In genomic region chr14:33735653-33736052, GRCm38 (mm10) we compare ENCODE assay signal across 18 mouse cellular contexts.
DNase-seq lines count a peak whose midpoint lies in the region; ATAC-seq and TF ChIP-seq lines count a peak whose summit lies in the region.
"Had no signal": no experiment of that assay in that cellular context is flagged by ENCODE, and none has a peak within 500 bp of the region (broad histone marks: within the 10 kb centered on the region; RNA-seq: fewer than 3 reads in every experiment).

No protein-coding gene starts in this region.

- no peak overlapping the region for H3K27ac ChIP-seq in forebrain, postnatal 0 days (ENCODE audit: low read depth, low read length)
- H3K27ac ChIP-seq in liver, postnatal 0 days (ENCODE audit: low read depth) = no peak overlapping the region
- H3K27ac ChIP-seq: neural tube, embryonic 12.5 days had no signal

- no peak overlapping the region for H3K9ac ChIP-seq in forebrain, postnatal 0 days
- H3K9ac ChIP-seq in liver, postnatal 0 days (replicated peaks) = no peak overlapping the region
- H3K9ac ChIP-seq: neural tube, embryonic 12.5 days had no signal

- H3K4me1 ChIP-seq in lung, adult 2 months (ENCODE audit: control insufficient read depth, insufficient read depth, low read length) = no peaks in the 10 kb centered on the region
- H3K4me1 ChIP-seq in forebrain, postnatal 0 days (ENCODE audit: insufficient read depth) = no peaks in the 10 kb centered on the region
- H3K4me1 ChIP-seq in liver, postnatal 0 days (ENCODE audit: insufficient read depth) = no peaks in the 10 kb centered on the region
- H3K4me1 ChIP-seq: megakaryocyte, embryonic 14.5 days had no signal

- WGBS in lung, adult 2 months = 72% methylated on average over 3 of the region's 3 CpGs
- 90% methylated on average over 3 of the region's 3 CpGs for WGBS in forebrain, postnatal 0 days
- WGBS in liver, postnatal 0 days (ENCODE audit: insufficient replicate concordance) = 74% methylated on average over 3 of the region's 3 CpGs

- no peak for TF ChIP-seq CTCF in lung, adult 2 months (IDR thresholded peaks at IDR 0.05; ENCODE audit: insufficient read depth, low read length)
- no peak for TF ChIP-seq CTCF in forebrain, postnatal 0 days (IDR thresholded peaks at IDR 0.05; ENCODE audit: low read depth)
- TF ChIP-seq CTCF in liver, postnatal 0 days (IDR thresholded peaks at IDR 0.05; ENCODE audit: low read depth) = no peak

- ATAC-seq in forebrain, postnatal 0 days = no peak
- ATAC-seq in liver, postnatal 0 days = no peak
- ATAC-seq: forebrain, embryonic 14.5 days; Patski had no signal

- no peaks in the 10 kb centered on the region; the same call in 1 of the 2 replicates for H3K27me3 ChIP-seq in forebrain, postnatal 0 days (ENCODE audit: insufficient read depth, low read length)
- H3K27me3 ChIP-seq in liver, postnatal 0 days (ENCODE audit: insufficient read depth, low read length) = no peaks in the 10 kb centered on the region
- H3K27me3 ChIP-seq: megakaryocyte, embryonic 14.5 days; neural tube, embryonic 12.5 days; Patski had no signal

- DNase-seq in adrenal gland, postnatal 10 days = peak; percentile 33
- no peak for DNase-seq in adrenal gland, adult (ENCODE audit: inconsistent age in 2 of 2, low spot score in 1 of 2)
- peak; percentile 24 to 32 for DNase-seq in lung, adult 18-20 months
- DNase-seq in lung, adult 2 months = no peak
- DNase-seq in gastrocnemius, postnatal 10 days = peak; percentile 26
- peak; percentile 39 for DNase-seq in lung, postnatal 14 days
- DNase-seq in forebrain, postnatal 0 days = no peak
- no peak for DNase-seq in liver, postnatal 0 days
- DNase-seq: cerebellum, adult 9-11 months; embryo, embryonic 11 days; kidney, postnatal 25 days; layer of hippocampus, adult 9-11 months; retina, postnatal 1 day; thymus, postnatal 36 days had no signal

- no peak overlapping the region for H3K4me2 ChIP-seq in forebrain, postnatal 0 days (ENCODE audit: low read depth)
- no peak overlapping the region for H3K4me2 ChIP-seq in liver, postnatal 0 days (ENCODE audit: low read depth, low read length)
- H3K4me2 ChIP-seq: neural tube, embryonic 12.5 days had no signal

- no peak for TF ChIP-seq POLR2A in lung, adult 2 months (IDR thresholded peaks at IDR 0.05; ENCODE audit: borderline replicate concordance, extremely low read depth, low read depth, low read length)

- H3K4me3 ChIP-seq in lung, adult 2 months (replicated peaks; ENCODE audit: extremely low read depth, low read depth, low read length) = no peak overlapping the region
- H3K4me3 ChIP-seq in forebrain, postnatal 0 days (ENCODE audit: low read depth, low read length) = no peak overlapping the region
- H3K4me3 ChIP-seq in liver, postnatal 0 days (ENCODE audit: low read depth, low read length) = no peak overlapping the region
- H3K4me3 ChIP-seq: megakaryocyte, embryonic 14.5 days; neural tube, embryonic 12.5 days had no signal

- TF ChIP-seq EP300 in liver, postnatal 0 days (IDR thresholded peaks at IDR 0.05; ENCODE audit: low read depth) = no peak

- H3K36me3 ChIP-seq in forebrain, postnatal 0 days (ENCODE audit: insufficient read depth) = no peaks in the 10 kb centered on the region
- no peaks in the 10 kb centered on the region for H3K36me3 ChIP-seq in liver, postnatal 0 days (replicated peaks; ENCODE audit: insufficient read depth, low read length)
- H3K36me3 ChIP-seq: neural tube, embryonic 12.5 days had no signal

- H3K9me3 ChIP-seq in forebrain, postnatal 0 days (ENCODE audit: low read length) = no peaks in the 10 kb centered on the region
- no peaks in the 10 kb centered on the region for H3K9me3 ChIP-seq in liver, postnatal 0 days (ENCODE audit: low read length)
- H3K9me3 ChIP-seq: neural tube, embryonic 12.5 days had no signal

Comparison
In these comparisons a context has a peak if more than half of its experiments do, and no peak if none do; other contexts are left out.
1. DNase-seq: peak in adrenal gland, postnatal 10 days (single experiment), lung, adult 18-20 months (2 of 2), gastrocnemius, postnatal 10 days (single experiment) and lung, postnatal 14 days (single experiment); none in adrenal gland, adult (0 of 2), lung, adult 2 months (single experiment), forebrain, postnatal 0 days (single experiment) and liver, postnatal 0 days (single experiment).